Mouse (Mus musculus) spleen, embryonic (tissue): ENCODE results near the gene Tssk4.

Experiments
- CTCF ChIA-PET: fragments of 350-600 bp; sonication (Branson Sonifier 250); formaldehyde crosslinking; loops from one replicate; lab custom pipeline; 2022; lab: Charles Lee

Gene Tssk4

DNA sequence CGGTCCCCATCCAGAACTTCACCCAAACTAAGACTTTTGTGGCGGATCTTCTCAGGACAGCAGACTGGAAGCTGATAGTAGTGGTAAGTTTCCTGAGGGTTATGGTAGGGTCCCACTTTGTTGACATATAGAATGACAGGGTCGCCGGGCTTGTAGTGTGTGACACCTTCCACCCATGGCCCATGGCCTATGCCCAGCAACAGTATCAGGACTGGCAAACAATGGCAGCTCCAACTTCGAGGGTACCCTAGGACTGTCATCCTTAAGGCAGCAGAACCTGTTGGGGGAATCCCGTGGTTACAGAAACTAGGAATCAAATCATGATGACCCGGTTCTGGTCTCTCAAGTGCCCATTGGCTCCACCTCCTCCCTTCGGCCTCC is 7.3 kb upstream of the Tssk4 start:
- CTCF ChIA-PET: interaction anchor here (0.9 kb wide), 1 partner anchor 16 kb away, joined by 3 read pairs; no protein-coding TSS in a partner anchor

DNA sequence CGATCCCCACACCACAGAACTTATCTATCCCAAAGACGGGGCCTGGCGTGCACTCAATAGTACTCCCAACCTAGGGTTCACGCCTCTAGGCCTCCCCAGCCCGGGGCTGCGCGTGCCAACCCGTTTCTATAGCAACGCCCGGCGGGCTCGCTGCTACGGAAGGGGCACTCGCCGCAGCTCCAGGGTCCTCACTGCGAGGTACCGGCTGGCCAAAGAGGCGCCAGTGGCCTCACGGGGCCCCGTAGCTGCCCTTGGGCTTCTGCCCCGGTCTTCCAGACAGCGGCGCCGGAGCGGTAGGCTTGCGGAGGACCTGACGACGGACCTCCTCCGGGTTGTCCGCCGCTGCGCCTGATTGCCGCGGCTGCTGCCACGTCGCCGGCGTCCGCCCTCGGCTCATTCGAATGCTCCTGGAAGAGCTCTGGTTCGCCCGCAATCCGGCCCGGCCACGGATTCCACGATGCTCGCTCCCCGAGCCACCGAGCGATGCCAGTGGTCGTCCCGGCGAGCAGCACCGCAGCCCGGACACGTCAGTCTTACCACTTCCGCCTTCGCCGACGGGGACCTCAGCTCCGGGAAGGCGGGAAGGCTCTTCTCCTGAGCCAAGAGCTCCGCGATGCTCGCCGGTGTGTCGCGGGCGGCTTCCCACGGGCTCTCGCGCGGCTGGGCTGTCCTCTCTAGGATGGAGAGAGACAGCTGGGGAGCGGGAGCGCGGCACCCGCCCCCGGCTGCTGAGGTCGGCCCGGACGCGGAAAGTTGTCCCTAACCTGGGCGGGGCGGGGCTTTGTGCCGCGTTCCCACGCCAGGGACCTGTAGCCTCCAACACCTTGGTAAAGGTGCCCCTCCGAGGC is 6.7 kb upstream of the Tssk4 start, which contains the start of gene Tm9sf1:
TSS of gene Tm9sf1 (minus strand) at position 747 of the 848 bp plus-strand sequence.
- CTCF ChIA-PET: interaction anchor here (0.7 to 0.9 kb wide), 2 partner anchors 15 to 17 kb away, joined by 3 read pairs; partner anchors contain the start of gene Mdp1

DNA sequence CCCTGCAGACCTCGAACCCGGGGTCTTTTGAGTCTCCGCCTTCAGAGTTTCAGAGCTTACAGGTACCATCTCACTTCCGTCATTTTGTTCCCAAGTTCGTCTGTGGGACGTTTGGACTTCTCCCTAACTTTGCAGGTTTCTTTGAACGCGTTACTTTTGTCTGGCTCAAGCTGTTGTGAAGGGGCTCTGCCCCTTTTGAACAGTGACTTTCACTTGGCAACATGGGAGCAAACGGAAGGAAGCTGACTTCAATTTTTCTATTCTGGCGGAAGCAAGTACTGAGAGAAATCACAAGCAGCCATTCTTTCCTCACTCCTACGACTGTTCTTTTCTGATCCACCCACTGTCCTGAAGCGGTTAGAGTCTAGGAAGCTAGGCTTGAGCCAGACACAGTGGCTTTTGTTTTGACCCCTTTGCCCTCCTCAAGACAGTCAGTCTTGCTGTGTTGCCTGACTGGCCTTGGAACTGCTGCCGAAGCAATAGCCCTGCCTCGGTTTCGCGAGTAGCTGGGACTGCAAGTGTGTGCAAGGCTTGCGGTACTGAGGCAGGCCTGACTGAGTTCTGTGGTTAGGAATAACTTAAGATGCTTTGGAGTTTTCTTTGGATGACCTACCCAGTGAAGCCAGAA is 5.6 kb upstream of the Tssk4 start:
- CTCF ChIA-PET: interaction anchor here (0.6 to 1.1 kb wide), 3 partner anchors 26 to 1406 kb away, joined by 4 to 6 read pairs (median 5); no protein-coding TSS in a partner anchor

DNA sequence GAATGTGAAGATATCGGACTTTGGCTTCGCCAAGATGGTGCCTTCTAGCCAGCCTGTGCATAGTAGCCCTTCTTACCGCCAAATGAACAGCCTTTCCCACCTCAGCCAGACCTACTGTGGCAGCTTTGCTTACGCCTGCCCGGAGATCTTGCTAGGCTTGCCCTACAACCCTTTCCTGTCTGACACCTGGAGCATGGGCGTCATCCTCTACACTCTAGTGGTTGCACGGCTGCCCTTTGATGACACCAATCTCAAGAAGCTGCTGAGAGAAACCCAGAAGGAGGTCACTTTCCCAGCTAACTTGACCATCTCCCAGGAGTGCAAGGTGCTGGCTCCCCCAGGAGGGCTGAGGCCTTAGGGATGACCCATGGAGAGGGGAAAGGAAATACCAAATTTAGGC is 1.5 kb downstream of the Tssk4 start:
- CTCF ChIA-PET: no interaction called here

DNA sequence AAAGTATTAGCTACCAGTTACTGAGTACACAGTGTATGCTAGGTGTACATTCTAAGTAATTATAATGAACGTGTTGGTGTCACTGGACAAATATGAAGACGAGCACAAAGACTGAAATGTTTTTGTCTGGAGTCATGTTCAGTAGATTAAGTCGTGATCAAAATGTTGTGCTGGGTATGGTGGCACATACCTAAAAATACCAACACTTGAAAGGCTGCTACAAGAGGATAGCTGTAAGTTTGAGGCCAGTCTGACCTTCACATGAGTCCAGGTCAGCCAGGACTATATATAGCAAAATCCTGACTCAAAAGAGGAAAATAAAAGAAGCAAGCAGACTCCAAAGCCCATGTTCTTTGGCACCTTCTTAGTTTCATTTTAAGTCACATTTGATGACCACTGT is 7.0 kb downstream of the Tssk4 start:
- CTCF ChIA-PET: no interaction called here

DNA sequence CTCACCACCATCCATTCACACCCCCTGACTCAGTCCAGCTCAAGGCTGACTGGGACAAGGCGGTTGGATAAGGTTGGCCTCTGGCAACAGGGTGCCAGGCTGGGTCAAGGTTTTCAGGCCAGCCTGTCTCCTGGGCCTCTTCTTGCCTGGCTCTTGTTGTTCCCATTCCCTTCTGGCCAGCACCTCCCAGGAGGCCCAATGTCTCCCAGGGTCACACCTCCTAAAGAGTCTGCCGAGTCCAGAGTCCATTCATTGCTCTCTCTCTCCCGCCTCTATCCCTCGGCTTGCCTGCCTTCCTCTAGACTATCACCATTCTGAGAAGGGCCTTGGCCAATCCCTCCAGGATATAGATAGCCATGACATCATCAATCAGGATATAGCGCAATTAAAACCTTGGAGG is 8.0 kb downstream of the Tssk4 start:
- CTCF ChIA-PET: interaction anchor here (0.6 kb wide), 1 partner anchor 15 kb away, joined by 3 read pairs; no protein-coding TSS in a partner anchor

DNA sequence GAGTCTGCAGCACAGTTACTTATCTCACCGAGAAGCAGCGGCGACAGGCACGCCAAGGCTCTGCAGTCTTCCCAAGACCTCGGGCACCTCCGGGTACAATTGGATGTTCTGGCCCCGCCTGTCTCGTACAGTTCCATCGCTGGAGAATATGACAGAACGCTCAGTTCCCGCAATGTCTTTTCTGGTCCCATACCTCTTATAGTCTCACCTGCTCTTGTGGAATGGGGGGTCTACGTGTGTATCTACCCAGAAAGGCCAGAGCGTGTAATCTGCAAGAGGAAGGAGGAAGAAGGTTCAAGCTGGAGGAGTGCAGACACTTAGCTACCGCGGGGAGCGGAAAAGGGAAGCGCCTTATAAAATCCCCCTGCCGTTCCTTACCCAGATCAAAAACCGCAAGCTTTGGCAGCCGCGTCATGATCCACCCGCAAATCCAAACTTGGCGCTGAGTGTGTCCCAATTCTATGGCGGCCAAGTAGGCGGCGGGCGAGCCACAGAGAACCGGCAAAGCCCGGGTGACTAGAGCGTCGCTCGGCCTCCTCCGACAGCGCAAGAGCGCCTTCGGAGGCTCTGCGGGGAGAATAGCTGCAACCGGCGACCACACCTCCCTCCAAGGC is 10.1 kb downstream of the Tssk4 start, which contains the start of gene Mdp1:
TSS of gene Mdp1 (minus strand) at position 549 of the 614 bp plus-strand sequence.
- CTCF ChIA-PET: interaction anchor here (0.9 to 1.0 kb wide), 3 partner anchors 12 to 54 kb away, joined by 3 read pairs; partner anchors contain the start of genes Gmpr2, Nedd8 and Tm9sf1

DNA sequence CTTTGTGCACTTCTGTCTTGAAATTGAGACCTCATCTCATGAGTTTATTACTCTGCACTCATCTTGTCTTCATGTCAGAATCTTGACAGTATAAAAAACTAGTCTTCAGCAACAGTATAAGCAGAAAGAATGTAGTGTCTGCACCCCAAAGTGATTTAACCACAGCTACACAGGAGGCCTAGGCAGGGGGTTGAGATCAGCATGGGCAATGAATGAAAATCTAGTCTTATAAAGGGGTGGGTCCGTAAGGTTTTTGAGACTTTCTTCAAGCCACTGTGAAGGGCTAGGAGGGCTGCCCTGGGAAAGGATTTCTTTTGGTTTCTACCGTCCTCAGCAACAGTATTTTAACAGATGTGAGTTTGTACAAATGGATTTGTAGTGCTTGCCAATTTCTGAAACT is 10.7 kb downstream of the Tssk4 start:
- CTCF ChIA-PET: interaction anchor here (0.9 to 1.0 kb wide), 3 partner anchors 12 to 54 kb away, joined by 3 read pairs; partner anchors contain the start of genes Gmpr2, Nedd8 and Tm9sf1

DNA sequence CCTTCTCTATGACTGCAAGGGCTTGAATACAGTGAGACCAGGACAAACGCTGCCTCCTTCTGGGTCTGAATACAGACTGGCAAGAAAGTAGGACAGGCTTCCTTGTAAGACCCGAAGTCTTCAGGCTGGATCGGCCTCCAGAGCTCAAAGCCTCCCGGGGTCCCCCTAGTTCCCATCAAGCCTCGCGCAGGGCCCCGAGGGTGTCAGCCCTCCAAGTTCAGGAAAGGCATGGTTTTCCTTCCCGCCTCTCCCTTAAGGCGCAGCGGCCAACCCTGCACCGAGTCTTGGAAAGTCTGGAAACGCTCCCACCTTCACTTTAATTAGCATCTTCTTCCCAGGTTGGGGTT is 21.5 kb downstream of the Tssk4 start:
- CTCF ChIA-PET: no interaction called here

DNA sequence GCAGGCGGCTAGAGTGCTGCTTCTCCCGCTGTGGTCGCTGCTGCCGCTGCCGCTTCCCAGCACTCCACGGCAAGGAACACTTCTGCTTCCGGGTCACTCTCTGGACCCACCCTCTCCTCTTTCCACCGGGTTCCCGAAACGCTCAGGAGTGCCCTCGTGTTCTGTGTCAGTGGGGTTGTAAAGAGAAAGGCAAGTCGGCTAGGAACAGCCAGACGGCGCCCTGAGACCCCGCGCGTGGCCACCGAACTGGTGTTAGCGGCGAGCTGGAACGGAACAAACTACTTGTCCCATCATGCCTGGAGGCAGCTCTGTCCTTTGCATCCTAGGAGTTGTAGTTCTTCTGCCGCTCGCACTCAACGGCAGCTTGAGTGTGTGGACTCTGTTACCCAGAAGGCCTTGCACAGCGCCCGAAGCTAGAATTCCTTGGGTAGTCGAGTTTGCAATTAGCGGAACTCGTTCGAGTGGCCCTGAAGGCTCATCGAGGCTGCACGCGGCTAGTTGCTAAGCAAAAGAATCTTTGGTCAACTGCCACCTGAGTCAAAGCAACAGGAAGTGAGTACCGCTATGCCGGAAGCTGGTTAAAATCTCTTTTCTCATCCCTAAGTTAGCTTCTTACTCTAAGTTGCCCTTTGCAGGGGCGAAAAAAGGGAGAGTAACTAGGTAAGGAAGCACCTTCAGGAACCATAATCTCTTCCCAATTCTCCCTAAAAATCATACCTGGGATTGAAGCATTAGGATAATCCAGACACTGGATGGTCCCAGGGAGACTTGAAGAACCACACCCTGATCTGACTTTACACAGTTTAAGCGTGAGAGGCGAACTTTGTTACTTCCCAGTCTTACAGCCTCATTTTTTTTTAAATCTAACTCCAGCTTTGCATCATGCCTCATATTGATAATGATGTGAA is 22.1 kb downstream of the Tssk4 start, which contains the start of the genes Gmpr2 and Nedd8:
TSS of gene Gmpr2 (plus strand) at position 109 of the 908 bp plus-strand sequence.
TSS of gene Nedd8 (minus strand) at position 292 of the 908 bp plus-strand sequence.
- CTCF ChIA-PET: interaction anchor here (0.8 to 1.0 kb wide), 2 partner anchors 12 to 82 kb away, joined by 3 read pairs; partner anchors contain the start of gene Mdp1

DNA sequence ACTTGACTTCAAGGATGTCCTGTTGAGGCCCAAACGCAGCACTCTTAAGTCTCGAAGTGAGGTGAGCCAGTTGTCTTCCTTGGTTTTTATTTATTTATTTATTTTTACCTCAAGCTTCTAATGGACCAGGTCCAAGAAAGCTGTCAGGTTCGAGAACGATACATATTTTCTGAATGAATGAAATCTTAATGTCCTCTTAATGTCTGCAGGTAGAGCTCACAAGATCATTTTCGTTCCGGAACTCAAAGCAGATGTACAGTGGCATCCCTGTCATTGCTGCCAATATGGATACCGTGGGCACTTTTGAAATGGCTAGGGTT is 22.7 kb downstream of the Tssk4 start:
- CTCF ChIA-PET: interaction anchor here (0.8 to 1.1 kb wide), 3 partner anchors 13 to 83 kb away, joined by 3 read pairs; partner anchors contain the start of gene Mdp1

DNA sequence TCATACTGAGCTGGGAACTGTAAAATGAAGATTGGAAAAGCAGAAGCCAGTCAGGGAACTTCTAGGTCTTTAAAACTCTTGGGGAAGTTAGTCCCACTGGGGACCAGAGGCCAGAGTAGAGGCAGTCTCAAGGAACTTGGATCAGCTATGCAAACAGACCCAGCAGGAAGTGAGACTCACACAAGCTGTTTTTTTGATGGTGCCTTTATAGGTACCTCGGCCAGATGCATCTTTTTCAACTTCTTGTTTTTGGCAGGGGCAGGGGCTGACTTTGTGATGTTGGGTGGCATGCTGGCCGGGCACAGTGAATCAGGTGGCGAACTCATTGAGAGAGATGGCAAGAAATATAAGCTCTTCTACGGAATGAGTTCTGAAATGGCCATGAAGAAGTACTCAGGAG is 27.6 kb downstream of the Tssk4 start:
- CTCF ChIA-PET: no interaction called here

DNA sequence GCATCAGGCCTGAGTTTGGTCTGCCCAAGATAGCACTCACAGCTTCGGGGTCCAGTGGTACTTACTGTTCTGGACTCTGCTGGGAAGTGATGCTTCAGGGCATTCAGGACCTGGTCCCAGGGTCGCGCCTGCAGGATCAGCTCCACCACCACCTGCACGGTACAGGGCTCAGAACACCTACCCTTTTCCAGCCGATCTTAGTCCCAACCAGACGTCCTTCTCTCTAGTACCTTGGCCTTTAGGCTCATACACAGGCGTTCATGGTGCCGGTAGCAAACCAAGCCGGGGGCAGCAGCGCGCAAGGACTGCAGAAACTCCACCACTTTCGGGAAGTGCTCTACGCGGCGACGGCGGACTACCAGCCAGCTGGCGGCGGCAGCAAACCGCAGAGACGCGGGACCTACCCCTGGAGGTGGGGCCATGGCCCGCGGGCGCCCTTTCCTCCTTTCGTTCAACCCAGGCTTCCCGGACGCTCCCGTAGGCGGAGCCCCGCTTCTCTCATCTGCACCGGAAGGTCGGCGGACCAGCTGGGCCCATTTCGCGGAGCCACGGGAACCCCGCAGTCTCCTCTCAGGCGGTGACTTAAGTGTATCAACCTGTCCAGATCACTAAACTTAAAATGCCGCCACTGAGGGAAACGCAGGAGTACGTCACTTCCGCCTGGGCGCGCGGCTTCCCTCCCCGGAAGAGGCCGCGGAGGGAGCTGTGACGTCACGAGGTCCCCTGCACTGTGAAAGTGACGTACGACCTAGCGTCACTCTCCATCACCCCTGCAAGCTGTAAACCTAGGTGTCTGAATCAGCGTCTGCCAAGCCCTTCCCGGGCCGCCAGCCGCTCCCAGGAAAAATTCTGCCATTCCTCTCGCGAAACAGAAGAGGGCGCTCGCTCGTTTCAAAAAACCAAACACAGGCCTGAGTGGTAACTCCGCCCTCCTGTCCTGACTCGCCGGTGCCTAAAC is 31.5 kb downstream of the Tssk4 start, which contains the start of gene Tinf2:
TSS of gene Tinf2 (minus strand) at position 661 of the 958 bp plus-strand sequence.
- CTCF ChIA-PET: no interaction called here

DNA sequence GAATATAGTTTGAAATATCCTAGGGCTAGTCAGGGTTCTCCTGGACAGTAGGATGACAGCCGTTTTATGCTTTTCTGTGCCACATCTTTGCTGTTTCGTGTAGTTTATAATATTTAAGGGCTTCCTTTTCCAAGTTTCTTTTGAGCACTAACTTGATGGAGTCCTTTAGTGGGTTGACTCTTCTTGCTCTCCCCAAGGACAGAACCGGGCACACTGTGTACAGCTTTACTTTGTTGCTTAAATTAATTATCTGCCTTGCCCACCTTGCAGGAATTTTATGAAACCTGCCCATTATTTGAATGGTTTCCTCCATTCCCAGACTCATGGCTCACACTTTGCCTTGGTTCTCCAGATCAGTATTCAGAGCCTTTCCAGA is 32.1 kb downstream of the Tssk4 start:
- CTCF ChIA-PET: no interaction called here

DNA sequence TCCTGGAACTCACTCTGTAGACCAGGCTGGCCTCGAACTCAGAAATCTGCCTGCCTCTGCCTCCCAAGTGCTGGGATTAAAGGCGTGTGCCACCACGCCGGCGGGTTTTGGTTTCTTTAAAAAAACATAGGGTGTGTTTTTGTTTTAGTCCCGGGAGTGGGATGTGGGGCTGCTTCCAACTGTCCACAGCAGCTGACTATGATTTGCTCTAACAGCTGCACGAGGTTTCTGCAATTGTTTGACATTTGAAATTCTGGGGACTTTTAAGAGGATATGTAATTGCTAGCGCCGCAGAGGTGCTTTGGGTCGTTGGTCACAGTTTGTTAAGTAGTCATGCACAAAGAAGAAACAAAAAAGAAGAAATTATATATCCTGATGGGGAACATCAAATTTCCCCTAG is 39.4 kb downstream of the Tssk4 start:
- CTCF ChIA-PET: no interaction called here

DNA sequence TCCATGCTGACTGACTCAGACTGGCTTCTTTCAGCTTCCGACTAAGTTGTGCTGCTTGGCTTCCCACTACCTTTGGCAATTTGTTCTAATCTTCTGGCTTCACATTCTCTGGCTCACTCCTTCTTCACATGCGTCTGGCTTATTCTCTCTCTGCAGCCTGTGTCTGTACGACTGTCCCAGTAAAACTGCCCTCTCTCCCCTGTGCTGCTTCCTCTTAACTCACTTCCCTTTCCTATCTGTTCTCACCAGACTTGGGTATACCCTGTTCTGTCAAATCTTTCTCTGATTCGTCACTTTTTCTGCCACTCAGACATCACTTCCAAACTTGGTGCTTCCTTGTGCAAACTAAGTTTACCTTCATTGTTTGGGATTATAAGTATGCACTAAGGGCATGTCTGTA is 47.2 kb downstream of the Tssk4 start:
- CTCF ChIA-PET: no interaction called here

DNA sequence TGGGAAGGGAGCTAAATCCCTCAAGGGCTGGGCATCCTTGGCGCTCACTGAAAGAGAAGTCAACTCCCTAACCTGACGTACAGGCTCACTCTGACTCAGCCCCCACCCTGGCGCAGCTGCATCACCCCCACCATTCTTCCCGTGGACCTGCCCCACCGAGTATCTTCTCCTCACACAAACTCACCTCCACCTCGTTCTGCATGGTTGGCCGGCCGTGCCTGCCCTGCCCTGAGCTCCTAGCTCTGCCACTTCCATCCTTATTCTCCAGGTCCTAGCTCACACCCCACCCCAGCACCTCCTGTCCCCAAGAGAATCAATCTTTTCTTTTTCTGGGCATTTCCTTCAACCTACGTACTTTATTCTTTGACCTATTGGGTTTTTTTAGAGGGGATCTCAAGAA is 51.1 kb downstream of the Tssk4 start:
- CTCF ChIA-PET: no interaction called here
